Mouse (Mus musculus) E14TG2a.4 (cell line): ENCODE data around the gene Serpinh1.

Experiments used
- H3K27me3 ChIP-seq: 2 replicates; pipeline ENCODE4 v1.6.1; 2014; ENCODE audit warnings: low read length, control low read depth; ENCODE audit not compliant: insufficient read depth
- H3K36me3 ChIP-seq: 2 replicates; pipeline ENCODE4 v1.6.1; 2014; ENCODE audit warnings: low read length, control low read depth; ENCODE audit not compliant: insufficient read depth
- H3K4me1 ChIP-seq: replicated peaks from 2 replicates; pipeline ENCODE4 v1.6.1; 2014; ENCODE audit warnings: low read depth, low read length, control low read depth
- H3K4me3 ChIP-seq: replicated peaks from 2 replicates; pipeline ENCODE4 v1.5.1; 2014; ENCODE audit warnings: mild to moderate bottlenecking, low read length
- H3K9me3 ChIP-seq: 2 replicates; pipeline ENCODE4 v1.6.1; 2014; ENCODE audit warnings: low read length, control low read depth
- CTCF ChIP-seq: conservative IDR thresholded peaks from 2 replicates; pipeline ENCODE4 v1.5.1; 2014; ENCODE audit warnings: low read length
- NANOG ChIP-seq: IDR thresholded peaks from 2 replicates; pipeline ENCODE4 v1.6.1; 2014; ENCODE audit warnings: borderline replicate concordance, low read length, mixed read lengths
- POU5F1 ChIP-seq: IDR thresholded peaks from 2 replicates; pipeline ENCODE4 v1.6.1; 2014; ENCODE audit warnings: low read length, borderline replicate concordance

Serpinh1 gene

GRCm38 (mm10) chr7:99326128-99326527 lies 26.9 kb downstream of the Serpinh1 start:
- Histone ChIP-seq H3K36me3 (no peaks in the 10 kb centered on the region; the same call in 1 of the 2 replicates), H3K27me3 (peaks cover 64% of the 10 kb centered on the region), H3K4me3 (no peak overlapping the region), H3K9me3 (no peaks in the 10 kb centered on the region), H3K4me1 (peaks cover 72% of the 10 kb centered on the region)
- TF ChIP-seq NANOG, result no peak
- TF ChIP-seq CTCF, result no peak
- no peak for TF ChIP-seq POU5F1

- peaks cover 61% of the 10 kb centered on the region for H3K27me3 ChIP-seq
- H3K36me3 ChIP-seq, result no peaks in the 10 kb centered on the region; the same call in 1 of the 2 replicates
- H3K9me3 ChIP-seq, result no peaks in the 10 kb centered on the region
- peaks cover 74% of the 10 kb centered on the region for H3K4me1 ChIP-seq
- H3K4me3 ChIP-seq, result no peak overlapping the region
- TF ChIP-seq CTCF (no peak), NANOG (no peak), POU5F1 (no peak)
Measured at GRCm38 (mm10) chr7:99324810-99325209, 28.2 kb downstream of the Serpinh1 start.

GRCm38 (mm10) chr7:99323321-99323700 lies 29.7 kb downstream of the Serpinh1 start:
- TF ChIP-seq CTCF (no peak), POU5F1 (no peak)
- Histone ChIP-seq H3K36me3 (no peaks in the 10 kb centered on the region; the same call in 1 of the 2 replicates), H3K27me3 (peaks cover 69% of the 10 kb centered on the region), H3K4me1 (peaks cover 59% of the 10 kb centered on the region), H3K4me3 (no peak overlapping the region), H3K9me3 (no peaks in the 10 kb centered on the region)

DNA sequence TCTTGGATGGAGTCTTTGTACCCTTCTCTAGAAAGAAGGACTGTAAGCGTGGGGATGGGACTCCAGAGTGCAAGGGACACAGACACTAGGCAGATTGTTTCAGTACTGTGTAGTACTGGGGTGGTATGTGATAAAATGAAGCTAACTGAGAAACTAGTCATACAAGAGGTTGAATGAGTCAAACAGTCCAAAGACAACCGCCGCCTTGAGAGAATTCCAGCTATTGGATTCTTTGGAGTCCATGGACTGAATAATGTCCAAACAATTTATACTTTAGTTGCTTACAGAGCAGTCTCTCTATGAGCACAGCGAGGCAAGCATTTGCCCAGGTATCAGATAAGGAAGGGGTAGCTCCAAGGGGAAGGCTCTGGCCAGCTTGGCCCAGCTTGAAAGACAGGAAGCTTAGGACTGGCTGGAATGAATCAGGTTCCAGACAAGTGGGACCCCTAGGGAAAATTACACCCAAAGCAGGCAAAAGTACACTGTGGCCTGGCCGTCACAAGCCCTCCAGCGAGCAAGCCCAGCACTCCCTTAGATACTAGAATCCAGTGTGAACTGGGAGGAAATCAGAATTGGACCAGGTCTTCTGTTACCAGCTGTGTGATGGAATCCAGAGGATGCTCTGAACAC lies 30.2 kb downstream of the Serpinh1 start:
- peaks cover under 1% of the 10 kb centered on the region; the same call in 1 of the 2 replicates for H3K36me3 ChIP-seq
- peaks cover 72% of the 10 kb centered on the region for H3K27me3 ChIP-seq
- H3K4me3 ChIP-seq, result no peak overlapping the region
- H3K4me1 ChIP-seq, result peaks cover 54% of the 10 kb centered on the region
- TF ChIP-seq CTCF, result no peak
- TF ChIP-seq POU5F1, result no peak
- TF ChIP-seq NANOG, result no peak
- no peaks in the 10 kb centered on the region for H3K9me3 ChIP-seq

DNA sequence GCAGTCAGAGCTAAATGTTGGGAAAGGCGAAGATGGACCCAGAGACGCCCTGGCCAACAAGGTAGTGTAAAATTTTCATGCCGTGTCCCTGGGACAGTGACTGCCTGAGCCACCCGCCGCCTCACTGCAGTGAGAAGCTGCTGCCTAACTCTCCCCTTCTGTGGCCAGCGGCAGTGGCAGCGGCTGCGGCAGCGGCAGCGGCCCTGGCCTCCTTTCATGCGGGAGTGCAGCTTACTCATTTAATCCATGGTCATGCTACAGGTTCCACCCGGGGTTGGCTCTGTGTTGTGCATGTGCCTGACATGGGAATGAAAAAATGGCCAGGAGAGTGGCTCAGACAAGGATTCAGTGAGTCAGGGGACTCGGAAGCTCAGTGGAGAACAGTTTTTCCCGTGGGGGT lies 32.5 kb downstream of the Serpinh1 start:
- Histone ChIP-seq H3K36me3 (peaks cover 19% of the 10 kb centered on the region; the same call in 1 of the 2 replicates), H3K4me3 (peak overlapping the region; percentile 39; the same call in 1 of the 2 replicates), H3K27me3 (peaks cover 49% of the 10 kb centered on the region), H3K9me3 (no peaks in the 10 kb centered on the region), H3K4me1 (peaks cover 31% of the 10 kb centered on the region)
- TF ChIP-seq CTCF (no peak), NANOG (no peak), POU5F1 (no peak)

DNA sequence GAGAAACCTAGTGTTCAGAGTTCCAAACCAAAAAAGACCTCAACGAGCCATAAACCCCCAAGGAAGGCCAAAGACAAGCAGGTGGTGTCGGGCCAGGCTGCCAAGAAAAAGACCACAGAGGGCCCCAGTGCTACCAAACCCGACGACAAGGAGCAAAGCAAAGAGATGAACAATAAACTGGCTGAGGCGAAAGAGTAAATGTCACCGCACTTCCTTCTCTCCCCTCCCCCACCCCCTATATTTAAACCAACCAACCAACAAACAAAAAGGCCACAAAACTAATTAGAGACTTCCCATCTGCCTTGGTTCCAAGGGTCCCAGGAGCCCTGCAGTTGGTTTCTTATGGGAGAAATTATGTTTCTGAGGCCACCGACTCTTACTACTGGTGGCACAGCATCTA lies 35.6 kb downstream of the Serpinh1 start:
- Histone ChIP-seq H3K36me3 (peaks cover 19% of the 10 kb centered on the region; the same call in 1 of the 2 replicates), H3K27me3 (peaks cover 28% of the 10 kb centered on the region), H3K9me3 (no peaks in the 10 kb centered on the region), H3K4me1 (peaks cover 13% of the 10 kb centered on the region), H3K4me3 (no peak overlapping the region)
- TF ChIP-seq CTCF (no peak), NANOG (no peak), POU5F1 (no peak)

GRCm38 (mm10) chr7:99316207-99316606 lies 36.8 kb downstream of the Serpinh1 start:
- TF ChIP-seq POU5F1, result no peak
- no peak for TF ChIP-seq NANOG
- no peak for TF ChIP-seq CTCF
- peaks cover 23% of the 10 kb centered on the region for H3K27me3 ChIP-seq
- peaks cover 11% of the 10 kb centered on the region for H3K4me1 ChIP-seq
- no peak overlapping the region for H3K4me3 ChIP-seq
- peaks cover 19% of the 10 kb centered on the region; the same call in 1 of the 2 replicates for H3K36me3 ChIP-seq
- no peaks in the 10 kb centered on the region for H3K9me3 ChIP-seq

- H3K4me1 ChIP-seq, result no peaks in the 10 kb centered on the region
- peaks cover 19% of the 10 kb centered on the region; the same call in 1 of the 2 replicates for H3K36me3 ChIP-seq
- TF ChIP-seq POU5F1 (no peak), NANOG (no peak), CTCF (no peak)
- peaks cover 16% of the 10 kb centered on the region; the same call in 1 of the 2 replicates for H3K27me3 ChIP-seq
- H3K9me3 ChIP-seq, result no peaks in the 10 kb centered on the region
- no peak overlapping the region for H3K4me3 ChIP-seq
Measured at GRCm38 (mm10) chr7:99314565-99314964, 38.5 kb downstream of the Serpinh1 start.
